Mouse (Mus musculus): ENCODE data around the gene Prkce.
A peak's percentile ranks its signal among the peaks of the same experiment; 100 is the strongest.

Prkce gene

GRCm38 (mm10) chr17:86334990-86335389, 167.4 kb downstream of the Prkce start:
- DNase-seq (ENCODE audit: low spot score) = no peak

- DNase-seq (ENCODE audit: low spot score) = no peak
Measured at GRCm38 (mm10) chr17:86336652-86337073, 169.1 kb downstream of the Prkce start.

- no peak for DNase-seq (ENCODE audit: low spot score)
Measured at GRCm38 (mm10) chr17:86337076-86337475, 169.5 kb downstream of the Prkce start.

GRCm38 (mm10) chr17:86338328-86338727, 170.7 kb downstream of the Prkce start:
- DNase-seq (ENCODE audit: low spot score) = no peak

- DNase-seq (ENCODE audit: low spot score) = no peak
Measured at GRCm38 (mm10) chr17:86344032-86344431, 176.4 kb downstream of the Prkce start.

GRCm38 (mm10) chr17:86345234-86346005, 177.8 kb downstream of the Prkce start:
- DNase-seq (ENCODE audit: low spot score) = no peak

GRCm38 (mm10) chr17:86350236-86350635, 182.7 kb downstream of the Prkce start:
- DNase-seq (ENCODE audit: low spot score) = peak; percentile 41

GRCm38 (mm10) chr17:86350791-86351261, 183.2 kb downstream of the Prkce start:
- DNase-seq (ENCODE audit: low spot score) = peak; percentile 30

GRCm38 (mm10) chr17:86351282-86351681, 183.7 kb downstream of the Prkce start:
- DNase-seq (ENCODE audit: low spot score) = no peak

- DNase-seq (ENCODE audit: low spot score) = no peak
Measured at GRCm38 (mm10) chr17:86352247-86353037, 184.9 kb downstream of the Prkce start.

GRCm38 (mm10) chr17:86353679-86354078, 186.1 kb downstream of the Prkce start:
- no peak for DNase-seq (ENCODE audit: low spot score)

GRCm38 (mm10) chr17:86354101-86354500, 186.5 kb downstream of the Prkce start:
- DNase-seq (ENCODE audit: low spot score) = no peak

GRCm38 (mm10) chr17:86354896-86355295, 187.3 kb downstream of the Prkce start:
- no peak for DNase-seq (ENCODE audit: low spot score)

GRCm38 (mm10) chr17:86355318-86355717, 187.7 kb downstream of the Prkce start:
- DNase-seq (ENCODE audit: low spot score) = no peak

GRCm38 (mm10) chr17:86355772-86356451, 188.3 kb downstream of the Prkce start:
- DNase-seq (ENCODE audit: low spot score) = no peak

GRCm38 (mm10) chr17:86358388-86358787, 190.8 kb downstream of the Prkce start:
- no peak for DNase-seq (ENCODE audit: low spot score)

GRCm38 (mm10) chr17:86358847-86359246, 191.3 kb downstream of the Prkce start:
- DNase-seq (ENCODE audit: low spot score) = no peak

- DNase-seq (ENCODE audit: low spot score) = no peak
Measured at GRCm38 (mm10) chr17:86360849-86361248, 193.3 kb downstream of the Prkce start.

GRCm38 (mm10) chr17:86363356-86363755, 195.8 kb downstream of the Prkce start:
- DNase-seq (ENCODE audit: low spot score) = no peak

- no peak for DNase-seq (ENCODE audit: low spot score)
Measured at GRCm38 (mm10) chr17:86364349-86365075, 196.9 kb downstream of the Prkce start.

GRCm38 (mm10) chr17:86366919-86367318, 199.3 kb downstream of the Prkce start:
- DNase-seq (ENCODE audit: low spot score) = no peak

- no peak for DNase-seq (ENCODE audit: low spot score)
Measured at GRCm38 (mm10) chr17:86367676-86368075, 200.1 kb downstream of the Prkce start.

Data from MN1 (cell line).